Mouse (Mus musculus) bone marrow, adult 2 months (tissue): ENCODE measurements around the gene Rubcn. TPM values are rescaled to one million over a fixed set of nuclear protein-coding genes. Genes with fewer than 3 reads are reported as not detected.

ENCODE experiments used
- H3K27ac ChIP-seq: fragments of 200-500 bp; 2 replicates; pipeline ENCODE4 v1.5.1; 2012; ENCODE audit warnings: low read depth, mild to moderate bottlenecking, control low read depth, inconsistent platforms, low read length; ENCODE audit not compliant: control insufficient read depth, poor library complexity, insufficient read depth
- H3K4me1 ChIP-seq: fragments of 200-500 bp; 2 replicates; pipeline ENCODE4 v1.6.1; 2011; ENCODE audit warnings: low read length; ENCODE audit not compliant: control insufficient read depth, insufficient read depth
- H3K4me3 ChIP-seq: fragments of 200-500 bp; replicated peaks from 2 replicates; pipeline ENCODE3; 2011; ENCODE audit warnings: mild to moderate bottlenecking, low read depth, low read length, control low read depth; ENCODE audit not compliant: control insufficient read depth
- CTCF ChIP-seq: fragments of 200-500 bp; IDR thresholded peaks from 2 replicates; pipeline ENCODE4 v1.5.1; 2011; ENCODE audit warnings: low read length, control low read depth; ENCODE audit not compliant: control insufficient read depth, insufficient read depth
- POLR2A ChIP-seq: fragments of 200-500 bp; IDR thresholded peaks from 2 replicates; pipeline ENCODE4 v1.6.1; 2011; ENCODE audit warnings: low read depth, mild to moderate bottlenecking, control low read depth, low read length, borderline replicate concordance; ENCODE audit not compliant: control insufficient read depth
- WGBS: fragments of 180-500 bp; shearing (Covaris S2); methylation state at CpG from one replicate; pipeline ENCODE4 v1.1.7; 2018; 5-methylcytosine and 5-hydroxymethylcytosine counted together
- polyA plus RNA-seq: library from polyadenylated mRNA; stranded (reverse); fragments of >200 nt; gene quantifications from 2 replicates; pipeline ENCODE4 v1.2.4, GENCODE M21; 2011; ENCODE audit warnings: low replicate concordance; ENCODE audit not compliant: missing spikeins, insufficient read depth, insufficient read length

Rubcn gene
- polyA plus RNA-seq, 1 experiment, result 25.8 TPM

GRCm38 (mm10) chr16:32847103-32847502 is 30.5 kb downstream of the Rubcn start:
- Histone ChIP-seq H3K4me1 (no peaks in the 10 kb centered on the region), H3K4me3 (no peak overlapping the region), H3K27ac (no peak overlapping the region)
- TF ChIP-seq POLR2A (no peak), CTCF (no peak)
- 89% methylated on average over 11 of the region's 11 CpGs for WGBS

GRCm38 (mm10) chr16:32831501-32831900 is 46.1 kb downstream of the Rubcn start:
- no peak overlapping the region for H3K4me3 ChIP-seq
- no peak for TF ChIP-seq CTCF
- TF ChIP-seq POLR2A, result no peak
- WGBS, result 88% methylated on average over 4 of the region's 4 CpGs
- H3K4me1 ChIP-seq, result no peaks in the 10 kb centered on the region
- no peak overlapping the region for H3K27ac ChIP-seq

- Histone ChIP-seq H3K27ac (no peak overlapping the region), H3K4me1 (no peaks in the 10 kb centered on the region), H3K4me3 (no peak overlapping the region)
- TF ChIP-seq CTCF (no peak), POLR2A (no peak)
- WGBS, result 87% methylated on average over 11 of the region's 11 CpGs
Measured at GRCm38 (mm10) chr16:32829104-32829503, 48.5 kb downstream of the Rubcn start.

GRCm38 (mm10) chr16:32826521-32826920 is 51.0 kb downstream of the Rubcn start:
- 93% methylated on average over 11 of the region's 11 CpGs for WGBS
- Histone ChIP-seq H3K27ac (no peak overlapping the region), H3K4me1 (peaks cover 3% of the 10 kb centered on the region)

GRCm38 (mm10) chr16:32825380-32825779 is 52.2 kb downstream of the Rubcn start:
- peaks cover 3% of the 10 kb centered on the region for H3K4me1 ChIP-seq
- WGBS, result 82% methylated on average over 12 of the region's 12 CpGs
- no peak overlapping the region for H3K4me3 ChIP-seq
- TF ChIP-seq CTCF, result no peak
- no peak for TF ChIP-seq POLR2A
- H3K27ac ChIP-seq, result no peak overlapping the region

More at GRCm38 (mm10) chr16:32826521-32826920, 51.0 kb downstream of the Rubcn start:
- H3K4me3 ChIP-seq, result no peak overlapping the region
- TF ChIP-seq POLR2A (no peak), CTCF (no peak)

GRCm38 (mm10) chr16:32824061-32824460 is 53.5 kb downstream of the Rubcn start:
- peaks cover 3% of the 10 kb centered on the region for H3K4me1 ChIP-seq
- H3K4me3 ChIP-seq, result no peak overlapping the region
- TF ChIP-seq POLR2A (no peak), CTCF (no peak)
- no peak overlapping the region for H3K27ac ChIP-seq
- WGBS, result 88% methylated on average over 13 of the region's 13 CpGs

- Histone ChIP-seq H3K4me3 (no peak overlapping the region), H3K4me1 (peaks cover 3% of the 10 kb centered on the region), H3K27ac (no peak overlapping the region)
- WGBS, result 86% methylated on average over 8 of the region's 8 CpGs
- TF ChIP-seq CTCF (no peak), POLR2A (no peak)
Measured at GRCm38 (mm10) chr16:32823487-32823886, 54.1 kb downstream of the Rubcn start.

GRCm38 (mm10) chr16:32822881-32823280 is 54.7 kb downstream of the Rubcn start:
- Histone ChIP-seq H3K4me1 (peaks cover 3% of the 10 kb centered on the region), H3K27ac (no peak overlapping the region), H3K4me3 (no peak overlapping the region)
- 58% methylated on average over 5 of the region's 5 CpGs for WGBS
- TF ChIP-seq CTCF (no peak), POLR2A (no peak)

GRCm38 (mm10) chr16:32822450-32822827 is 55.1 kb downstream of the Rubcn start:
- H3K27ac ChIP-seq, result no peak overlapping the region
- peaks cover 3% of the 10 kb centered on the region for H3K4me1 ChIP-seq
- no peak for TF ChIP-seq POLR2A
- TF ChIP-seq CTCF, result no peak
- 42% methylated on average over 6 of the region's 6 CpGs for WGBS
- H3K4me3 ChIP-seq, result no peak overlapping the region
